Mouse (Mus musculus) midbrain, postnatal 0 days (tissue): ENCODE measurements at regions not wholly inside any gene's neighbourhood (a gene's known extent, or its start where the extent isn't known, plus 50 kb on each side); places are given as distances from the start of the nearest gene placed in this dataset.

Experiments used
- ATAC-seq: fragments of 200-750 bp; cut with Nextera tagmentation; 2 replicates; pipeline ENCODE4 v1.8.0; 2017; ENCODE audit warnings: moderate number of reproducible peaks, mild to moderate bottlenecking, moderate TSS enrichment, moderate library complexity; ENCODE audit not compliant: low FRiP score
- DNase-seq: peaks from one replicate; pipeline ENCODE4 v3.0.0-alpha.2; 2015; ENCODE audit warnings: low spot score
- H3K27ac ChIP-seq: fragments of 300-500 bp; sonication (generic); 2 replicates; pipeline ENCODE4 v1.5.1; 2014; ENCODE audit warnings: low read depth, mild to moderate bottlenecking, low read length, mixed read lengths
- H3K27me3 ChIP-seq: fragments of 300-500 bp; sonication (generic); 2 replicates; pipeline ENCODE4 v1.6.1; 2014; ENCODE audit warnings: low read length, control low read depth, mixed read lengths; ENCODE audit not compliant: insufficient read depth
- H3K36me3 ChIP-seq: fragments of 300-500 bp; sonication (generic); 2 replicates; pipeline ENCODE4 v1.6.1; 2014; ENCODE audit warnings: low read length, control low read depth, mixed read lengths; ENCODE audit not compliant: insufficient read depth
- H3K4me1 ChIP-seq: fragments of 300-500 bp; sonication (generic); 2 replicates; pipeline ENCODE4 v1.6.1; 2014; ENCODE audit warnings: mild to moderate bottlenecking, control low read depth, antibody characterized with exemption, low read length, mixed read lengths; ENCODE audit not compliant: insufficient read depth
- H3K4me2 ChIP-seq: fragments of 300-500 bp; sonication (generic); 2 replicates; pipeline ENCODE4 v1.6.1; 2014; ENCODE audit warnings: low read depth, mild to moderate bottlenecking, low read length, mixed read lengths; ENCODE audit not compliant: poor library complexity, severe bottlenecking
- H3K4me3 ChIP-seq: fragments of 300-500 bp; sonication (generic); 2 replicates; pipeline ENCODE4 v1.5.1; 2014; ENCODE audit warnings: low read depth, mild to moderate bottlenecking, low read length, moderate library complexity
- H3K9ac ChIP-seq: fragments of 300-500 bp; sonication (generic); replicated peaks from 2 replicates; pipeline ENCODE4 v1.6.1; 2014; ENCODE audit warnings: mild to moderate bottlenecking, low read length, moderate library complexity, mixed read lengths; ENCODE audit not compliant: poor library complexity, severe bottlenecking
- H3K9me3 ChIP-seq: fragments of 300-500 bp; sonication (generic); 2 replicates; pipeline ENCODE4 v1.6.1; 2016; ENCODE audit warnings: low read length, control low read depth
- CTCF ChIP-seq: IDR thresholded peaks from 2 replicates; pipeline ENCODE4 v1.5.1; 2016; ENCODE audit warnings: antibody characterized with exemption, mild to moderate bottlenecking
- WGBS: fragments of 180-500 bp; shearing (Covaris S2); extraction: QIAGEN DNeasy Blood & Tissue Kit; methylation state at CpG from one replicate; pipeline ENCODE4 v1.1.7; 2014; 5-methylcytosine and 5-hydroxymethylcytosine counted together

- 83% methylated on average over 3 of the region's 3 CpGs for WGBS
- Histone ChIP-seq H3K27ac (no peak overlapping the region), H3K9me3 (no peaks in the 10 kb centered on the region), H3K4me3 (no peak overlapping the region), H3K4me2 (no peak overlapping the region), H3K36me3 (no peaks in the 10 kb centered on the region), H3K9ac (no peak overlapping the region), H3K27me3 (no peaks in the 10 kb centered on the region), H3K4me1 (no peaks in the 10 kb centered on the region)
- no peak for TF ChIP-seq CTCF
- DNase-seq (no peak), ATAC-seq (no peak)
Observed at GRCm38 (mm10) chr1:55977796-55978195, 572.1 kb downstream of the Plcl1 start.

- no peaks in the 10 kb centered on the region for H3K4me1 ChIP-seq
- H3K36me3 ChIP-seq = no peaks in the 10 kb centered on the region
- no peak overlapping the region for H3K4me2 ChIP-seq
- no peak overlapping the region for H3K9ac ChIP-seq
- no peak for ATAC-seq
- no peak overlapping the region for H3K4me3 ChIP-seq
- WGBS = 62% methylated on average over 5 of the region's 5 CpGs
- H3K9me3 ChIP-seq = no peaks in the 10 kb centered on the region
- peak; percentile 27 for DNase-seq
- H3K27me3 ChIP-seq = no peaks in the 10 kb centered on the region
- no peak overlapping the region for H3K27ac ChIP-seq
- TF ChIP-seq CTCF = no peak
Observed at GRCm38 (mm10) chr1:55983522-55984066, 577.9 kb downstream of the Plcl1 start.

GRCm38 (mm10) chr1:55997074-55997473, 591.4 kb downstream of the Plcl1 start:
- Histone ChIP-seq H3K9me3 (no peaks in the 10 kb centered on the region), H3K4me1 (no peaks in the 10 kb centered on the region), H3K27ac (no peak overlapping the region), H3K27me3 (no peaks in the 10 kb centered on the region), H3K4me2 (no peak overlapping the region), H3K9ac (no peak overlapping the region), H3K36me3 (no peaks in the 10 kb centered on the region), H3K4me3 (no peak overlapping the region)
- ATAC-seq (no peak), DNase-seq (no peak)
- no peak for TF ChIP-seq CTCF
- WGBS = 94% methylated on average over 6 of the region's 6 CpGs
